Mouse (Mus musculus) left cerebral cortex, postnatal 25 days (tissue): ENCODE measurements at regions not wholly inside any gene's neighbourhood (a gene's known extent, or its start where the extent isn't known, plus 50 kb on each side); places are given as distances from the start of the nearest gene placed in this dataset.

ENCODE experiments used
- DNase-seq, 2 experiments: peaks; one replicate each; pipeline ENCODE4 v3.0.0; 2022; ENCODE audit warnings: low spot score in 2 of 2, mixed read lengths in 1 of 2
- intact Hi-C: fragments of 180-260 bp; cut with DNase I; formaldehyde crosslinking; loops from one replicate; pipeline ENCODE4 v1.15.1; 2025

- intact Hi-C loops, result loop anchor here (5.0 kb wide), 1 partner anchor 32 kb away; no protein-coding TSS in a partner anchor
These were observed 56.5 kb upstream of the Grin2b start for GRCm38 (mm10) chr6:136229791-136230190.

GRCm38 (mm10) chr6:136235473-136235872, 62.2 kb upstream of the Grin2b start:
- intact Hi-C loops, result loop anchor here (5.0 kb wide), 1 partner anchor 117 kb away; no protein-coding TSS in a partner anchor
- peak; percentile 47 to 81 for DNase-seq

More at GRCm38 (mm10) chr6:136229791-136230190, 56.5 kb upstream of the Grin2b start:
- no peak for DNase-seq

- DNase-seq, result no peak
- intact Hi-C loops, result loop anchor here (5.0 kb wide), 1 partner anchor 113 kb away; no protein-coding TSS in a partner anchor
These were observed 65.7 kb upstream of the Grin2b start for GRCm38 (mm10) chr6:136238989-136239388.

- intact Hi-C loops, result loop anchor here (5.0 kb wide), 1 partner anchor 113 kb away; no protein-coding TSS in a partner anchor
- DNase-seq, result no peak
These were observed 66.1 kb upstream of the Grin2b start for GRCm38 (mm10) chr6:136239416-136239815.

- intact Hi-C loops, result loop anchor here (2.0 to 5.0 kb wide), 3 partner anchors 61 to 101 kb away; partner anchors contain the start of gene Grin2b
- peak; percentile 61 to 86 for DNase-seq
These were observed 68.4 kb upstream of the Grin2b start for GRCm38 (mm10) chr6:136241574-136242311.

GRCm38 (mm10) chr6:136244895-136245294, 71.6 kb upstream of the Grin2b start:
- DNase-seq, result peak in 1 of 2 experiments; percentile 50
- intact Hi-C loops, result loop anchor here (5.0 kb wide), 2 partner anchors 57 to 97 kb away; no protein-coding TSS in a partner anchor

- DNase-seq, result peak in 1 of 2 experiments; percentile 7
- intact Hi-C loops, result no loop called here
These were observed 71.4 kb upstream of the Gm8994 start for GRCm38 (mm10) chr6:136255726-136256512.

- intact Hi-C loops, result no loop called here
- no peak for DNase-seq
These were observed 51.6 kb upstream of the Gm8994 start for GRCm38 (mm10) chr6:136275742-136276141.

- DNase-seq, result no peak
These were observed 50.6 kb upstream of the Gm8994 start for GRCm38 (mm10) chr6:136276771-136277170.

More at GRCm38 (mm10) chr6:136276771-136277170, 50.6 kb upstream of the Gm8994 start:
- intact Hi-C loops, result no loop called here
